Mouse (Mus musculus) skeletal muscle tissue, adult 2 months (tissue): ENCODE results near the gene Gm20388.
A peak's percentile ranks its signal among the peaks of the same experiment; 100 is the strongest.

Source experiments
- DNase-seq: peaks from one replicate; pipeline ENCODE4 v3.0.0-alpha.2; 2012; ENCODE audit warnings: low read depth, low spot score

The Gm20388 gene

GRCm38 (mm10) chr8:122441326-122441725 lies 2530.7 kb downstream of the Gm20388 start:
- no peak for DNase-seq

GRCm38 (mm10) chr8:122442356-122442755 lies 2531.7 kb downstream of the Gm20388 start:
- no peak for DNase-seq

GRCm38 (mm10) chr8:122442781-122443180 lies 2532.1 kb downstream of the Gm20388 start:
- no peak for DNase-seq

GRCm38 (mm10) chr8:122443262-122444006 lies 2532.8 kb downstream of the Gm20388 start, which contains the start of gene Mvd:
TSS of gene Mvd (minus strand) at chr8:122443422.
- DNase-seq, result peak; percentile 100

- DNase-seq, result peak; percentile 93
Observed at GRCm38 (mm10) chr8:122444058-122444748, 2533.6 kb downstream of the Gm20388 start.

GRCm38 (mm10) chr8:122445203-122445602 lies 2534.6 kb downstream of the Gm20388 start:
- no peak for DNase-seq

GRCm38 (mm10) chr8:122451161-122451703 lies 2540.6 kb downstream of the Gm20388 start:
- peak; percentile 86 for DNase-seq

GRCm38 (mm10) chr8:122452154-122452553 lies 2541.5 kb downstream of the Gm20388 start:
- peak; percentile 72 for DNase-seq

- DNase-seq, result no peak
Observed at GRCm38 (mm10) chr8:122454409-122454808, 2543.8 kb downstream of the Gm20388 start.

- DNase-seq, result no peak
Observed at GRCm38 (mm10) chr8:122457171-122457570, 2546.5 kb downstream of the Gm20388 start.

- no peak for DNase-seq
Observed at GRCm38 (mm10) chr8:122459218-122459900, 2548.7 kb downstream of the Gm20388 start.

GRCm38 (mm10) chr8:122459990-122460389 lies 2549.3 kb downstream of the Gm20388 start:
- DNase-seq, result no peak

GRCm38 (mm10) chr8:122460524-122461472 lies 2550.2 kb downstream of the Gm20388 start, which contains the start of gene Snai3:
TSS of gene Snai3 (minus strand) at chr8:122460733.
- peak; percentile 79 for DNase-seq

- no peak for DNase-seq
Observed at GRCm38 (mm10) chr8:122461473-122462148, 2551.0 kb downstream of the Gm20388 start.

GRCm38 (mm10) chr8:122462510-122462909 lies 2551.9 kb downstream of the Gm20388 start:
- DNase-seq, result no peak

- DNase-seq, result no peak
Observed at GRCm38 (mm10) chr8:122463651-122464640, 2553.3 kb downstream of the Gm20388 start.

GRCm38 (mm10) chr8:122464985-122465384 lies 2554.3 kb downstream of the Gm20388 start:
- no peak for DNase-seq

- DNase-seq, result no peak
Observed at GRCm38 (mm10) chr8:122467816-122468215, 2557.2 kb downstream of the Gm20388 start.

- DNase-seq, result no peak
Observed at GRCm38 (mm10) chr8:122469407-122469806, 2558.8 kb downstream of the Gm20388 start.
